Mouse (Mus musculus): ENCODE data around the gene Abcc12.

DNA sequence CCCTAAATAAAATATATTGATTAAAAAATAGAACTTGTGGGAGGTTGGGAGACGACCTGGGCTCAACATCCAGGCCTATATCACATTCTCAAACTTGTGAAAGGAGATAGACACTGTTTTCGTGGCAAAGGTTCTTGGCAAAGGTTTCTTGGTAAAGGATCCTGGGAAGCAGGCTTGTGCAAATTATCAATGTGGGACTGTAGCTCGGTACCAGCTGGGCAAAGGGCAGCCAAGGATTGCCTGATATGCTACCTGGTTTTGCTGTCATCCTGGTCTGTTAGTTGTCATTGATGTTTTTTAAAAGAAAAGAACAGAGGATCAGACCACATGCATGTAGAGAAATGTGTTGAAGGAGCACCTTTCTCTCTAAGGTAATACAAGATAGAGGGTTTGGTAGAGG, 19.8 kb upstream of the Abcc12 start:
- no peak for TF ChIP-seq CTCF (conservative IDR thresholded peaks at IDR 0.05; ENCODE audit: low read length)
- TF ChIP-seq NANOG (IDR thresholded peaks at IDR 0.05; ENCODE audit: borderline replicate concordance, low read length), result no peak
